Mouse (Mus musculus): ENCODE measurements at regions not wholly inside any gene's neighbourhood (a gene's known extent, or its start where the extent isn't known, plus 50 kb on each side); places are given as distances from the start of the nearest gene placed in this dataset.

DNA sequence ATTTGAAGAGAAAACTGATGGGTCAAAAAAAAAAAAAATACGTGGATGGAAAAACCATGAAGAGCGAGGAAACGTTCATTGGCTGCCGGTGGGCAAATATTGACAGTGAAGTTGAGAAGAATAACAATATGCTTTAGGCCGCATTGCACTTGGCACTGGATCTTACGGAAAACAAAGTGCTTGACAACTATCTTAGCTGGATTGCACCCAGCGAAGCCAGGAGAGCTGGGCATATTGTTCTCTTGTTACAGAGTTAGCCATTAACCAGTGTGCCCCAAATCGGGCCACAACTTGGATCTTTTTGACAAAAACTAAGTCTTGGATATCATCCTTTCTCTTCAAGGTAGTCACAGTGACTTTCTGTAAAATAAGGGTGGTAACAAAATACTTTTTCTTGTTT, 143.3 kb downstream of the Ogfrl1 start:
- no peak for TF ChIP-seq GATA1 (IDR thresholded peaks at IDR 0.05; ENCODE audit: low read length)

DNA sequence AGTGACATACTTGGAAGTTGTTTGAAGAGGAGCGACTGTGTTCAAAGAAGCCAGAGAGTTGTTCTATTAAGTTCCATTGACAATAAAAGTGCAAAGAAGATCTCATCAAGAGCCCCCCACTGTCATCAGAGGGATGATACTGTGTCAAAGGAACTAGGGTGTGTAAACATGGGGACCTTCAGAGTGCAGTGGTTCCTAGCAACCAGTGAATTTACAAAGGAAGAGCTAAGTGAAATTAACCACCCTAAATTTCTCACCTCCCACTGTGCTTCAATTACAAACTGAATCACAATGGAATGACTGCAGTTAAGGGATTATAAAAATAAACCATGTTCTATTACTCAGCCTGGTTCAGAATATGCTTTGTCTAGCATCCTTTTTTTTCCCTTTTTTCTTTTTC, 129.5 kb upstream of the 4933415F23Rik start:
- TF ChIP-seq GATA1 (IDR thresholded peaks at IDR 0.05; ENCODE audit: low read length), result no peak

DNA sequence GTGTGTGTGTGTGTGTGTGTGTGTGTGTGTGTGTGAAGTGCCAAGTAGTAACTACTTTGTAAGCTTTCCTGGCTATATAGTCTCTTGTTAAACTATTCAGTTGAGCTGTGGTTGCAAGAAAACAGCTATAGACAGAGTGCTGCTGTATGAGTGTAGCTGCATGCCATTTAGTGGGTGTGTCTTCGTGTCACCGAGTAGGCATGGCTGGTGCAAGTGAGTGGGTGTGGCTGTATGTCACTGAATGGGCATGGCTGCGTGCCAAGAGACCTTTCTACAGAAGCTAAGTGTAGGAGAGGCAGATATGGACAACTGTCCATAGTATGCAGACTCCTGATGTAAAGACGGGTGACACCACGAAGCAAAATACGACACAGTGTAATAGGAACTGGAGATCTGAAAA, 126.4 kb upstream of the 4933415F23Rik start:
- no peak for TF ChIP-seq GATA1 (IDR thresholded peaks at IDR 0.05; ENCODE audit: low read length)

GRCm38 (mm10) chr1:23214462-23215158, 112.6 kb upstream of the 4933415F23Rik start:
- no peak for TF ChIP-seq GATA1 (IDR thresholded peaks at IDR 0.05; ENCODE audit: low read length)

- no peak for TF ChIP-seq GATA1 (IDR thresholded peaks at IDR 0.05; ENCODE audit: low read length)
These were observed 105.8 kb upstream of the 4933415F23Rik start for GRCm38 (mm10) chr1:23207843-23208242.

DNA sequence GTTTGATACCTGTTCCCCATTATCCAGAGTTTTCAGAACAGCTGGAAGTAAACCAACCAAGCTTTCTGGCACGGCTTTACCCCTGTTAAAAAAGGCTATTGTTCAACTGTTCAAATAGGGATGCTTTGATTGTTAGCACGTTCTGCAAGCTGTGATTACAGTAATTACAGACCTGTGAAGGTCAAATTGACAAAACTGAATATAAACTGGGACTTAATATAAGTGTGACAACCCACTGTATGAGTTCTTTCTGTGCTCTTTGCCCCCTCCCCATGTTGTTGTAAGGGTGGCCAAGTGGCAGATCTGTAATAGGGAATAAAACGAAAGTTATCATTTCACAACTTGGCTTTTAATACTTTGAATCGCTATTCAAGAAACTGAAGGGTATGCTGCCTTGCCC, 105.0 kb upstream of the 4933415F23Rik start:
- TF ChIP-seq GATA1 (IDR thresholded peaks at IDR 0.05; ENCODE audit: low read length), result no peak

- TF ChIP-seq GATA1 (IDR thresholded peaks at IDR 0.05; ENCODE audit: low read length), result no peak
These were observed 100.7 kb upstream of the 4933415F23Rik start for GRCm38 (mm10) chr1:23202511-23203435.

DNA sequence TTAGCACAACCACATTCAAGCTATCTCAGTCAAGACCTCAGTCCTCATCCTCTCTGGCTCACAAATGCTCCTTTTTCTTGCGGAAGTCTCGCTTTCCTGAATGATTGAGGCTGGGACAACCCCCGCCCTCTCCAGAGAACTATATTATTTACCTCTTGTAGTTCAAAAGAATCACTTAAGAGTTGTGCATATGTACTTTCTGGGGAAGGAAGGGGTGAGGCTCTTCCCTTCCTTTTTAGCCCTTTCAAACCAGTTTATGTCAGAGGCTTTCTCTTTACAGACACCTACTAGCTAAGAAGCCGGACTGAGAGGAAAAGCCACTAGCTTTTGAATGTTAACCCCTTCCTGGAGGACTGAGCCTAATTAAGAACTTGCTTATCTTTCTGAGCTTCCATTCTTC, 98.4 kb upstream of the 4933415F23Rik start:
- no peak for TF ChIP-seq GATA1 (IDR thresholded peaks at IDR 0.05; ENCODE audit: low read length)

- TF ChIP-seq GATA1 (IDR thresholded peaks at IDR 0.05; ENCODE audit: low read length), result no peak
These were observed 88.4 kb upstream of the 4933415F23Rik start for GRCm38 (mm10) chr1:23190316-23191005.

GRCm38 (mm10) chr1:23189790-23190189, 87.7 kb upstream of the 4933415F23Rik start:
- no peak for TF ChIP-seq GATA1 (IDR thresholded peaks at IDR 0.05; ENCODE audit: low read length)

DNA sequence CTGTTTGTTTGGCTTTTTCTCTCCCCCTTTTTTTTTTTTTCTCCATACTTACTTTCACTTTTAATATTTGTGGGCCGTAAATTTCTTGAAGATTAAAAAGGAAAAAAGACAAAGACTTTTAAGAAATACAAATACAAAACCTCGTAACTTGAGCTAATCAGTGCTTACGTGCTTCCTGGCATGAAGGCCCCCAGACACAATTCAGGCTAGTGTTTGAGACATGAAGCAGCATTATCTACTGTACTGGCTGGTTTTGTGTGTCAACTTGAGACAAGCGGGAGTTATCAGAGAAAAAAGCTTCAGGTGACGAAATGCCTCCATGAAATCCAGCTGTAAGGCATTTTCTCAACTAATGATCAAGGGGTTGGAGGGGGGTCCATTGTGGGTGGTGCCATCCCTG, 86.2 kb upstream of the 4933415F23Rik start:
- TF ChIP-seq GATA1 (IDR thresholded peaks at IDR 0.05; ENCODE audit: low read length), result no peak

- TF ChIP-seq GATA1 (IDR thresholded peaks at IDR 0.05; ENCODE audit: low read length), result no peak
These were observed 85.6 kb upstream of the 4933415F23Rik start for GRCm38 (mm10) chr1:23187446-23188206.

DNA sequence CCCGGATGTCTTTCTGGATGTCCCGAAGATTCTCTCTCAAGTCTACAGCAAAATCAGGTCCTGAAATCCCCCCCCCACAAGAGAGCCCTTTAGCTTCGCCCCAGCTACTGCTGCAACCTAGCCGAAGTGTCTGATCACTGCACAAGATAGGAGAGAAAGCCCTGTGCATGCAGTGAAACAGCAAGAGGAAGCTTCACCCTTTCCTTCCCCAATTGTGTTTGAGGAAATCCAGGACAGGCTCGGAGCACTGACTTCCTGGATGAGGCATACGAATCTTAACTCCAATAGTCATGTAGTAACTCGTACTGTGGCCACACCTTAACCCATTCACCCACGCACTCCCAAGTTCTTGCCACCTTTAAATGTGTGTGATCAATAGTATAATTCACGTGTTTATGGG, 82.7 kb upstream of the 4933415F23Rik start:
- no peak for TF ChIP-seq GATA1 (IDR thresholded peaks at IDR 0.05; ENCODE audit: low read length)

- TF ChIP-seq GATA1 (IDR thresholded peaks at IDR 0.05; ENCODE audit: low read length), result no peak
These were observed 80.5 kb upstream of the 4933415F23Rik start for GRCm38 (mm10) chr1:23182541-23182940.

- no peak for TF ChIP-seq GATA1 (IDR thresholded peaks at IDR 0.05; ENCODE audit: low read length)
These were observed 76.4 kb upstream of the 4933415F23Rik start for GRCm38 (mm10) chr1:23178335-23178974.
